Mouse (Mus musculus): ENCODE measurements at regions not wholly inside any gene's neighbourhood (a gene's known extent, or its start where the extent isn't known, plus 50 kb on each side); places are given as distances from the start of the nearest gene placed in this dataset.
A peak's percentile ranks its signal among the peaks of the same experiment; 100 is the strongest.
"Not testable (repeated sequence)": the region's sequence is repeated elsewhere in the genome, so short reads cannot be mapped to it uniquely, and the experiment has no call there.

DNA sequence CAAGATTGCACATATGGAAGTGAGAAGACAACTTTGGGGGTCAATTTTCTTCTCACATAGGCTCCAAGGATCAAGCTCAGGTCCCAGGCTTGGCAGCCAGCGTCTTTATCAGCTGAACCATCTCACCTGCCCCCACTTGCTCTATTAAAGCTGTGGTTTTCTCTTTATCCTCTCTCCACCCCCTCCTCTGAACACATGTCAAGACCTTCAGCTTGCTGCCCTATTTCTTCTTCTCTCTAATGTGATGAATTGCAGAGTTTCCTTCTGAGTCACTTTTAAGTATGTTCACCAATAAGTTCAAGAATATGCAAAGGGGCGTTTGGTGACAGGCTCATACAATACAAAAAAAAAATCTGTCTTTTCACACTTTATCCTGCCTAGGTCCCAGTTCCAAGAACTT is 128.8 kb downstream of the Sptssa start:
- ATAC-seq (replicated peaks; ENCODE audit: low FRiP score, low read depth) (no peak), DNase-seq (ENCODE audit: low spot score) (no peak)
- H3K9ac ChIP-seq (ENCODE audit: low read depth, low read length): no peak overlapping the region
- no peaks in the 10 kb centered on the region for H3K27me3 ChIP-seq (ENCODE audit: insufficient read depth, low read length)
- H3K27ac ChIP-seq: no peak overlapping the region
- no peak overlapping the region for H3K4me3 ChIP-seq (replicated peaks; ENCODE audit: low read depth, low read length)
- H3K9me3 ChIP-seq (replicated peaks; ENCODE audit: low read length): no peaks in the 10 kb centered on the region
- no peaks in the 10 kb centered on the region for H3K36me3 ChIP-seq (ENCODE audit: insufficient read depth, low read length)
- no peak for TF ChIP-seq CTCF (IDR thresholded peaks at IDR 0.05; ENCODE audit: low read depth)
- WGBS: 73% methylated on average over 2 of the region's 2 CpGs
- H3K4me1 ChIP-seq (replicated peaks; ENCODE audit: insufficient read depth, low read length): no peaks in the 10 kb centered on the region
- no peak overlapping the region for H3K4me2 ChIP-seq (ENCODE audit: low read length)

DNA sequence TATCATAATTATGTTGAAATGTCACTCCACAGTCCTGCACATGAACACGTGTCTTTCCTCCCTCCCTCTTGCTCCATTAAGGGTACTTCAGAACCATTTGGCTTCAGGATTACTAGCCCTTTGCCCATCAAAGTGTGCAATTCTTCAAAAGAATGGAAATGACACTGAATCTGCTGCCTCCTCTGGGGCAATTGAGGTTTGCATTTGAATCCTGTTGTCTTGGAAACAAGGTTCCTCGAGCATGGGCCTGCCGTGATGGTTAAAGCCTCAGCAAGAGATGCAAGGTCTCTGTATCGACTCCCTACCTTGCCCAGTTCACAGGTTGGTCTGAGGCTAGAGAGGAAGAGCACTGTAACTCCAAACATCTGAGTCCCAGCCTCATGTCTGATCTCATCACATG is 136.0 kb downstream of the Sptssa start:
- Histone ChIP-seq H3K4me1 (replicated peaks; ENCODE audit: insufficient read depth, low read length) (no peaks in the 10 kb centered on the region), H3K27ac (no peak overlapping the region), H3K4me2 (ENCODE audit: low read length) (no peak overlapping the region), H3K36me3 (ENCODE audit: insufficient read depth, low read length) (no peaks in the 10 kb centered on the region), H3K4me3 (replicated peaks; ENCODE audit: low read depth, low read length) (no peak overlapping the region), H3K27me3 (ENCODE audit: insufficient read depth, low read length) (no peaks in the 10 kb centered on the region), H3K9ac (ENCODE audit: low read depth, low read length) (no peak overlapping the region), H3K9me3 (replicated peaks; ENCODE audit: low read length) (no peaks in the 10 kb centered on the region)
- ATAC-seq (replicated peaks; ENCODE audit: low FRiP score, low read depth): no peak
- 33% methylated on average over 4 of the region's 4 CpGs for WGBS
- TF ChIP-seq CTCF (IDR thresholded peaks at IDR 0.05; ENCODE audit: low read depth): no peak
- no peak for DNase-seq (ENCODE audit: low spot score)

DNA sequence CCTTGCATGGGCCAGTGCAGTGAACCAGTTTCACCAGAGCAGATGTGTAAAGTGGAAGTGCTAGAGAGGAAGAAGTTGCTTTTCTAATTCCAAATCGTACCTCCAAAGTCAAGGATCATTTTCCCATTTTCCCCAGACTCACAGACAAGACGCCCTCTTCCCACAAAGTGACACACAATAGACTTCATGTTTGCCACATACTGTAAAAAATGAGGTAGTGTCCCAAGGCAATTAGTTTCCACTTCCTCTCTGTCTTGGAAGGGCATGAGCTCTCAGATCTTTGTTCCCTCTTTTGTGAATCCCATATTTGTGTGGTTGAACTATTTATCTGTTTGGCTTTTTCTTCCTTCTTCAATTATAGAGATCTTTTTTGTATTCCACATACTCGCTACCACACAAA is 137.0 kb downstream of the Sptssa start:
- no peak for TF ChIP-seq CTCF (IDR thresholded peaks at IDR 0.05; ENCODE audit: low read depth)
- H3K27me3 ChIP-seq (ENCODE audit: insufficient read depth, low read length): no peaks in the 10 kb centered on the region
- no peak for DNase-seq (ENCODE audit: low spot score)
- no peak for ATAC-seq (replicated peaks; ENCODE audit: low FRiP score, low read depth)
- no peak overlapping the region for H3K9ac ChIP-seq (ENCODE audit: low read depth, low read length)
- no peak overlapping the region for H3K27ac ChIP-seq
- H3K36me3 ChIP-seq (ENCODE audit: insufficient read depth, low read length): no peaks in the 10 kb centered on the region
- WGBS: 88% methylated on average over 3 of the region's 3 CpGs
- no peaks in the 10 kb centered on the region for H3K4me1 ChIP-seq (replicated peaks; ENCODE audit: insufficient read depth, low read length)
- H3K4me3 ChIP-seq (replicated peaks; ENCODE audit: low read depth, low read length): no peak overlapping the region
- no peaks in the 10 kb centered on the region for H3K9me3 ChIP-seq (replicated peaks; ENCODE audit: low read length)
- H3K4me2 ChIP-seq (ENCODE audit: low read length): no peak overlapping the region

DNA sequence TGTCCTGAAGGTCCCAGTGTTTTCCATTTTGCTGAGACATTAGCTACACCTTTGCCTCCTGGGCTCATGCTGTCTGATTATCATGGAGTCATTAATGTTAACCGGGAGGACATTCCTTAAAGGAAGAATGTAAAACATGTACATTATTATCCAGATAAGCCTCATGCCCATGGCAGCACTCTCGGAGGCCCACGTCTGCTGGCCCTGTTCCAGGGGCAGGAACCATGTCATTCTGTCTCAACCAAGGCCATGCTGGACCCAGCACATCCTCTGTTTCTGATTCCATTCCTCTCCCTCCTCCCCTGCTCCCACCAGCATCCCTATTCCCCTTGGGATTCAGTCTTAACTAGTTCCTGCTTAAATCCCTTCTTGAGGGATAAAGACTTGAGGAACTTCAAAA is 139.1 kb downstream of the Sptssa start:
- H3K9ac ChIP-seq (ENCODE audit: low read depth, low read length): no peak overlapping the region
- DNase-seq (ENCODE audit: low spot score): no peak
- WGBS: 48% methylated on average over 3 of the region's 3 CpGs
- no peak overlapping the region for H3K4me3 ChIP-seq (replicated peaks; ENCODE audit: low read depth, low read length)
- H3K27ac ChIP-seq: no peak overlapping the region
- ATAC-seq (replicated peaks; ENCODE audit: low FRiP score, low read depth): no peak
- H3K4me1 ChIP-seq (replicated peaks; ENCODE audit: insufficient read depth, low read length): no peaks in the 10 kb centered on the region
- H3K36me3 ChIP-seq (ENCODE audit: insufficient read depth, low read length): no peaks in the 10 kb centered on the region
- no peak overlapping the region for H3K4me2 ChIP-seq (ENCODE audit: low read length)
- no peak for TF ChIP-seq CTCF (IDR thresholded peaks at IDR 0.05; ENCODE audit: low read depth)
- H3K27me3 ChIP-seq (ENCODE audit: insufficient read depth, low read length): no peaks in the 10 kb centered on the region
- no peaks in the 10 kb centered on the region for H3K9me3 ChIP-seq (replicated peaks; ENCODE audit: low read length)

DNA sequence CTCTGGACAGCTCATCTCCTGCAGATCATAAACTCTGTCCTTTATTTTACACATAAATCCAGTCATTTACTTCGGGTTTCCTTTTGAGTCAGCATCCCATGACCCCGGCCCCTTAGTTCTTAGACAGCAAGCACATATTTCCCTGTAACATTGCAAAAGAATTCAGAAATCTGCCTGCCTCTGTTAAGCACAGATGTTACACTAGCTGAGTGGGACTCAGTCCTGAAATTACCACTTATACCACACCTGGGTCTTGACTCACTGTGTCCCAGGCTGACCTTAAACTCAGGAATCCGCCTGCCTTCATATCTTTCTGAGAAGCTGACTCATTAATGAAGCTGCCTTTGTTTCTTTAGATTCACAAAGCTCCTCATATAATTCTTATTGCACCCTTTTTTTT is 139.9 kb downstream of the Sptssa start:
- DNase-seq (ENCODE audit: low spot score): peak; percentile 46
- Histone ChIP-seq H3K27me3 (ENCODE audit: insufficient read depth, low read length) (no peaks in the 10 kb centered on the region), H3K4me1 (replicated peaks; ENCODE audit: insufficient read depth, low read length) (no peaks in the 10 kb centered on the region), H3K9ac (ENCODE audit: low read depth, low read length) (no peak overlapping the region), H3K36me3 (ENCODE audit: insufficient read depth, low read length) (no peaks in the 10 kb centered on the region), H3K27ac (no peak overlapping the region), H3K4me3 (replicated peaks; ENCODE audit: low read depth, low read length) (no peak overlapping the region), H3K9me3 (replicated peaks; ENCODE audit: low read length) (no peaks in the 10 kb centered on the region), H3K4me2 (ENCODE audit: low read length) (no peak overlapping the region)
- ATAC-seq (replicated peaks; ENCODE audit: low FRiP score, low read depth): no peak
- TF ChIP-seq CTCF (IDR thresholded peaks at IDR 0.05; ENCODE audit: low read depth): no peak
- 46% methylated on average over 3 of the region's 3 CpGs for WGBS

DNA sequence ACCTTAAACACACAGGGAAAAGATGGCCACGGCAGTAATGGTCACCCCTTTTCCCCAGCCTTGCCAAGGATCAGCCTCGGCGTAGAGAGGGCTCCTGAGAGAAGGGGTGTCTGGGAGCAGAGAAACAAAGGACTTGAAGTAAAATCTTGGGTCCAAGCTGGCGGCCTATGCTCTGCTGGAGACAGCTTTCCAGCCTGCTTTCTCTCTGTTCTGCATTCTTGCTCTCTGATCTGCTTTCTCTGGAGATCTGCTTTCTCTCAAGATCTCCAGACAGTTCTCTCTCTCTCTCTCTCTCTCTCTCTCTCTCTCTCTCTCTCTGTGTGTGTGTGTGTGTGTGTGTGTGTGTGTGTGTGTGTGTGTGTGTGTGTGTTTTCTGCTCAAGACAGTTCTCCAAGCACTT is 140.3 kb downstream of the Sptssa start:
- not testable (repeated sequence) for DNase-seq (ENCODE audit: low spot score); H3K9ac ChIP-seq (ENCODE audit: low read depth, low read length); H3K4me1 ChIP-seq (replicated peaks; ENCODE audit: insufficient read depth, low read length); H3K27me3 ChIP-seq (ENCODE audit: insufficient read depth, low read length); H3K4me3 ChIP-seq (replicated peaks; ENCODE audit: low read depth, low read length); H3K4me2 ChIP-seq (ENCODE audit: low read length); H3K9me3 ChIP-seq (replicated peaks; ENCODE audit: low read length); H3K36me3 ChIP-seq (ENCODE audit: insufficient read depth, low read length); H3K27ac ChIP-seq; ATAC-seq (replicated peaks; ENCODE audit: low FRiP score, low read depth)
- 66% methylated on average over 4 of the region's 4 CpGs for WGBS

DNA sequence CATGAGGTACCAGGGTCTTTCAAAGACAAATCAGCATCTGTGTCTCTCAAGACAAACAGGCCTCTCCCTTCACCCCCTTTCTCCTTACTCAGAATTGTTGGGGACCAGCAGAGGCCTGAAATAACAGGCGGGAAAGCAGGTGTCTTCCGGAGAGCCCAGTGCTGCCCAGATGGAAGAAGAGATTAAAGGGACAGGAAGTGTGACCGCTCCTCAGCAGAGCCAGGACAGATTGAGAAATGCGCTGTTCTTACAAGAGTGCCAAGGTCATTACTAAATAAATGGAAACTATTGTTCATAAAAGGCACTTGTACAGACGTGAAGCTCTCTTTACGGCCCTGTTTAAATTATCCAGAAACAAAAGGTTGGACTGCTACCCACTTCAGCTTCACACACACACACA is 146.5 kb downstream of the Sptssa start:
- Histone ChIP-seq H3K27ac (no peak overlapping the region), H3K36me3 (ENCODE audit: insufficient read depth, low read length) (no peaks in the 10 kb centered on the region), H3K4me3 (replicated peaks; ENCODE audit: low read depth, low read length) (no peak overlapping the region), H3K9me3 (replicated peaks; ENCODE audit: low read length) (no peaks in the 10 kb centered on the region), H3K4me2 (ENCODE audit: low read length) (no peak overlapping the region), H3K27me3 (ENCODE audit: insufficient read depth, low read length) (no peaks in the 10 kb centered on the region), H3K9ac (ENCODE audit: low read depth, low read length) (no peak overlapping the region), H3K4me1 (replicated peaks; ENCODE audit: insufficient read depth, low read length) (no peaks in the 10 kb centered on the region)
- TF ChIP-seq CTCF (IDR thresholded peaks at IDR 0.05; ENCODE audit: low read depth): no peak
- 47% methylated on average over 6 of the region's 6 CpGs for WGBS
- no peak for ATAC-seq (replicated peaks; ENCODE audit: low FRiP score, low read depth)
- peak; percentile 48 for DNase-seq (ENCODE audit: low spot score)
